Mouse (Mus musculus) frontal cortex, adult (tissue): ENCODE measurements at regions not wholly inside any gene's neighbourhood (a gene's known extent, or its start where the extent isn't known, plus 50 kb on each side); places are given as distances from the start of the nearest gene placed in this dataset.

Source experiments
- ATAC-seq: cut with Nextera tagmentation; 2 replicates; pipeline ENCODE4 v1.9.2; 2017; ENCODE audit warnings: mild to moderate bottlenecking, moderate library complexity, mixed read lengths; ENCODE audit not compliant: low TSS enrichment

- ATAC-seq = peak; percentile 99
Observed at GRCm38 (mm10) chr1:28373351-28373750, 406.7 kb downstream of the Gm597 start.

GRCm38 (mm10) chr1:28349411-28349973 is 430.6 kb downstream of the Gm597 start:
- peak; percentile 96 for ATAC-seq

DNA sequence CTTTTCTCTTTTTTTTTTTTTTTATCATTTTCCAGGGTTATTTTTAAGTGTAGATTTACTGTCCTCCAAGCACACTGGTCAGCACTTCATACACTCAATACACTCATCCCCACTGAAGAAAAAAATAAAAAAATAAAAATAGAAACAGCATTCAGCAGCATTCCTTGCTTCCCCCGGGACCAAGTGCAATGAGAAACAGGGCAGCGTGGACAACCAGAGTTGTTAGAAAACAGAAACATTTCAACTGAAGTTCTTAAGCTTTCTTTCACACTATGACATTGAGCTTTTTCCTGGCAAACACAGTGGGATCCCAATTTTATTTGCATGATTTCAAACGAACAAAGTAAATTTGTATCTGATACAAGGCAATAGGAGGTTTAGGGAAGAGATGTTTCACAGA is 431.5 kb downstream of the Gm597 start:
- ATAC-seq = peak; percentile 50

DNA sequence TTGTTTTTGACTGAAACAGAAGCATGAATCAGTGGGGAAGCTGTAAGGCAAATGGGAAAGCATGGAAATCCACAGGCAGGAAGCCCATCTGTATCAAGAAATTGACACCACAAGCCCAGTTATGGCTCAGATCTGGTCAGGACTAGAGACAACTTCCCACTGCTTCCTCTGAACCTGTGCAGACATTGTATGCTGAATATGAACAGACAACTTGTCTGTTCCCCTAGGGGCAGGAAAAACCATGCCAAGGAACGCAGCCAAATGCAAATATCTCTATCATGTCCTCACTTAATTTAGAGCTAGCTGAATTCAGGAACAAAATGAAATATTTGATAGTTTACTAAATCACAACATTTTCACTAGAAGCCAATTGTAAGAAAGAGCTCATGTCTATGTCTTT is 440.0 kb downstream of the Gm597 start:
- ATAC-seq = no peak

- ATAC-seq = no peak
Observed at GRCm38 (mm10) chr1:28334366-28334765, 445.7 kb downstream of the Gm597 start.

- no peak for ATAC-seq
Observed at GRCm38 (mm10) chr1:28332031-28332430, 448.0 kb downstream of the Gm597 start.

DNA sequence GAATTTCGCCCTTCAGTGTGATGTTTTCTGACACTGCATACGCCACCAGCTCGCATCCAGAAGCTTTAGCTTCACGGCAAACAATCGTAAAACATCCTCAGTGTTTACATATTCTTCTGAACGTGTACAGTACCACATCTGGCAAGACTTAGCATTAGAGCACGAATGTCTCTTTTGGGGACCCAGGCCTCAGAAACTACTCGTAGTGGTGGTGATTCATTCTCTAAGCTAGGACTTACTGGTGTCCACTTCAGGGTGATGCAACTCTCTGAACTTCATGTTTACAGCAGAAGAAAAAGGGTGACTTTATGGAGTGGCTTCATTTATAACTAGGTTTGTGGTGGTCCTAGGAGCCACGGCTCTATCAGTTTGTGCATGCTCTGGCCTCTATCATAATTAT is 451.1 kb downstream of the Gm597 start:
- no peak for ATAC-seq

GRCm38 (mm10) chr1:28328539-28328938 is 451.5 kb downstream of the Gm597 start:
- no peak for ATAC-seq

DNA sequence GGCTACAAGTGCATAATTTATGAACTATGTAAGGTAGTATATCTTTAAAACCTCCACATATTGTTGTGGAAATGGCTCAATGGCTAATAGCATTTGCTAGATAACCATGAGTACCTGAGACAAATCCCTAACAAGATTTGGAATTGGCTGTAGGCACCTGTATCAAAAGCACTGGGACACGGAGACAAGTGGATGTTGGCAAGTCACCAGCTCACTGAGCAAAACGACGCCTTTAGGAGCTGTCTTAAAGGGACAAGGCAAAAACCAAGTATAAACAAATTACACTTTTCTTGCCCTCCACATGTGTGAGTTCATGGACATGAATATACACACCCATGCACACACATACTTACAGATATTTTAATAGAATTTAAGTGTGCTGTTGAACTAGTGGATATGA is 455.9 kb downstream of the Gm597 start:
- ATAC-seq = no peak
